Mouse (Mus musculus): Measurements from ENCODE around the gene Mbtps2. TPM values are rescaled to one million over a fixed set of nuclear protein-coding genes. Genes with fewer than 3 reads are reported as not detected.

Gene Mbtps2
- polyA plus RNA-seq (2015; fragmentation: Nextera tagmentation; extraction: Ambion mirVana): 8.5 and 9.2 TPM in 2 replicates

DNA sequence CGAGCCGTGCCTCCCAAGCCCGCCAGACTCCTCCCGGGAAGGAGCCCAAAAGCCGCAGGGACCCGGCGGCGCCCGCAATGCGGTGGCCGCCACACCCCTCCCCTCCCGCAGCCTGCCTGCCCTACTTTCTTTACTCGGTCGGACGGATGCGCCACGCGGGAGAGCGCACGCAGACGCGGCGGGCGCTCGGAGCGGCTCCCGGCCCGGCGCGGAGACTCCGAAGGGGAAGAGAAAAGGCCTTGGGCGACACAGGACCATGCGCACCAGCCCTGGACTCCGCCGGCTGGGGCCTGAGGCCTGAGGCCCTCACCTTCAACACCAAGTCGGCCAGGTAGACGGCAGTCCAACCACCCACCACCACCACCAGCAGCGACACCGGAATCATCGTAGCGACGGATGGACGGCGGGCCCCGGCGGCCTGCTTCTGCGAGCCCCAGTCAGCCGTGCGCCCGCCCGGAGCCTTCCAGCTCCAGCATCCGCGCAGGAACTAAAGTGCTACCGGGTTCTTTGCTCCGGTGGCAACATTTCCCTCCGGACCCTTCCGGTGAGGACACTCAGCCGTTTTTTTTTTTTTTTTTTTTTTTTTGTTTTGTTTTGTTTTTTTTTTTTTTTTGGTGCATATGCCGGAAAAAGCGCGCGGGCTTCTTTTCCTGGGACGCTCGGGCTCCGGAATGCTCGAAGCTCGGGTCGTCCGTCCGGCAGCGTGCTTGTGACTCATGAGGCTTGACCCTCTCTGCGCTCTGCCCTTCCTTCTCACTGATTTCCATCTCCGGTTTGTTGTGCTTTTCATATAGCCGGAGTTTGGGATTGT is at the start of gene Mbtps2:
Gene Mbtps2, minus strand, starts transcription at position 530 of the 811 bp plus-strand sequence.
- no peaks in the 10 kb centered on the region for H3K9me3 ChIP-seq (ENCODE audit: control insufficient read depth)
- peak within 1 kb of the TSS; percentile 71 for H3K9ac ChIP-seq (ENCODE audit: low read depth, low read length)
- ATAC-seq: peak; percentile 92
- H3K27me3 ChIP-seq (replicated peaks; ENCODE audit: control insufficient read depth, insufficient read depth, low read length): no peaks in the 10 kb centered on the region
- peak within 1 kb of the TSS; percentile 54 for H3K4me2 ChIP-seq (replicated peaks; ENCODE audit: low read depth)
- peak within 1 kb of the TSS; percentile 89 for H3K27ac ChIP-seq (ENCODE audit: low read depth, low read length)
- no peaks in the 10 kb centered on the region for H3K36me3 ChIP-seq (ENCODE audit: control insufficient read depth, insufficient read depth)
- no peaks in the 10 kb centered on the region for H3K4me1 ChIP-seq (replicated peaks; ENCODE audit: control insufficient read depth, insufficient read depth, low read length)
- peak within 1 kb of the TSS; percentile 63 for H3K4me3 ChIP-seq (ENCODE audit: low read depth, low read length)
- no peak for TF ChIP-seq CTCF (IDR thresholded peaks at IDR 0.05; ENCODE audit: low read depth)
- WGBS: 21% methylated on average over 51 of the region's 74 CpGs

DNA sequence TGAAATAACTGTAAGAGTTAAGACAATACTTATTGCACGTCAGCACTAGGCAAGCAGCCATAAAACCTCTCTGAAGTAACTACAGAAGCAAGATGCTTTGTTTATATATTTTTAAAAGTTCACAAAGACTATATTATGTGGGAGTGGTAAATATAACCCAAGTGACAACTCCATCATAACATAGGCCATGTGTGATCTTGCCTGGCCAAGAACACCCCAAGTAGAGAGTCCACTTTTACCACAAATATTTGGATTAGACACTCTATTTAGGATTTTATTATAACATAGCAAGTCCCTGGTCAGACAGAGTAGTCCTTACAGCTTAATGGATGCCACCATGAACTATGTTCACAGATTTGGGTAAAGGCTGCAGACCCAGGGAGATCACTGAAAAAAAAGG is 47.9 kb upstream of the Mbtps2 start:
- H3K4me3 ChIP-seq (ENCODE audit: low read depth, low read length): no peak overlapping the region
- H3K4me2 ChIP-seq (replicated peaks; ENCODE audit: low read depth): no peak overlapping the region
- no peaks in the 10 kb centered on the region for H3K4me1 ChIP-seq (replicated peaks; ENCODE audit: control insufficient read depth, insufficient read depth, low read length)
- no peaks in the 10 kb centered on the region for H3K36me3 ChIP-seq (ENCODE audit: control insufficient read depth, insufficient read depth)
- no peak overlapping the region for H3K27ac ChIP-seq (ENCODE audit: low read depth, low read length)
- H3K27me3 ChIP-seq (replicated peaks; ENCODE audit: control insufficient read depth, insufficient read depth, low read length): no peaks in the 10 kb centered on the region
- H3K9me3 ChIP-seq (ENCODE audit: control insufficient read depth): no peaks in the 10 kb centered on the region
- no peak for ATAC-seq
- no peak overlapping the region for H3K9ac ChIP-seq (ENCODE audit: low read depth, low read length)
- TF ChIP-seq CTCF (IDR thresholded peaks at IDR 0.05; ENCODE audit: low read depth): no peak
- WGBS: 58% methylated on average over 1 of the region's 1 CpGs

DNA sequence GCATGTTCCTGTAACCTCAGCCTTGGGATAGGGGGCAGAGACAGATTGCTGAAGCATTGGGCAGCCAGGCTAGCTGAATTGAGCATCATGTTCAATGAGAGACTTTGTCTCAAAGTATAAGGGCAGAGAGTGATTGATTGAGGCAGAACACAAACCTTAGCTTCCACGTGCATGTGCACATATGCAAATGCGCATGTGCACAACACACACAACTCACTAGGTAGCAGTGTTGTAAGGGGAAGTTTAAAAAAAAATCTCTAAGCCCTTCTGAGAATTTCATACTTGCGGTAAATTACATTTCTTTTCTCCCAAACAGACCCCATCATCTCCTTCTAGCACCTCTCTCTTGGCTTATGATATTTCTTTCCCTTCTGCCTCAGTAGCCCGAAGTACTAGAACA is 46.2 kb upstream of the Mbtps2 start:
- H3K36me3 ChIP-seq (ENCODE audit: control insufficient read depth, insufficient read depth): no peaks in the 10 kb centered on the region
- TF ChIP-seq CTCF (IDR thresholded peaks at IDR 0.05; ENCODE audit: low read depth): no peak
- WGBS: 88% methylated on average over 4 of the region's 4 CpGs
- H3K4me1 ChIP-seq (replicated peaks; ENCODE audit: control insufficient read depth, insufficient read depth, low read length): no peaks in the 10 kb centered on the region
- H3K4me3 ChIP-seq (ENCODE audit: low read depth, low read length): no peak overlapping the region
- H3K9ac ChIP-seq (ENCODE audit: low read depth, low read length): no peak overlapping the region
- H3K4me2 ChIP-seq (replicated peaks; ENCODE audit: low read depth): no peak overlapping the region
- ATAC-seq: no peak
- H3K27me3 ChIP-seq (replicated peaks; ENCODE audit: control insufficient read depth, insufficient read depth, low read length): no peaks in the 10 kb centered on the region
- H3K27ac ChIP-seq (ENCODE audit: low read depth, low read length): no peak overlapping the region
- no peaks in the 10 kb centered on the region for H3K9me3 ChIP-seq (ENCODE audit: control insufficient read depth)

DNA sequence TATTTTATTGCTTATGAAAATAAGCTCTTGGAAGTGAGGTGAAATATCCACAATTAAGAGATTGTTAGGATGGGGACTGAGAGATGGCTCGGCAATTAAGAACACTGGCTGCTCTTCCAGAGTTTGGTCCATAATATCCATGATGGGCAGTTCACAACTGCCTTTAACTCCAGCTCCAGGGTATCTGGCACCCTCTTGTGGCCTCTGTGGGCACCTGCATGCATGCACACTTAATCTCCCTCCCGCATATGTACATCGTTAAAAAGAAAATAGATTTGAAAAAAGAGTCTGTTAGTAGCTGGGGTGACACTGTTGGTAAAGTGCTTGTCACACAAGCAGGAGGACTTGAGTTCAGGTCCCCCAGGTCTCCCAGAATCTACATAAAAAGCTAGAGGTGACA is 45.8 kb upstream of the Mbtps2 start:
- ATAC-seq: no peak
- Histone ChIP-seq H3K36me3 (ENCODE audit: control insufficient read depth, insufficient read depth) (no peaks in the 10 kb centered on the region), H3K4me3 (ENCODE audit: low read depth, low read length) (no peak overlapping the region), H3K27me3 (replicated peaks; ENCODE audit: control insufficient read depth, insufficient read depth, low read length) (no peaks in the 10 kb centered on the region), H3K27ac (ENCODE audit: low read depth, low read length) (no peak overlapping the region), H3K9me3 (ENCODE audit: control insufficient read depth) (no peaks in the 10 kb centered on the region), H3K4me2 (replicated peaks; ENCODE audit: low read depth) (no peak overlapping the region), H3K9ac (ENCODE audit: low read depth, low read length) (no peak overlapping the region), H3K4me1 (replicated peaks; ENCODE audit: control insufficient read depth, insufficient read depth, low read length) (no peaks in the 10 kb centered on the region)
- TF ChIP-seq CTCF (IDR thresholded peaks at IDR 0.05; ENCODE audit: low read depth): peak; percentile 89
- WGBS: 21% methylated on average over 3 of the region's 3 CpGs

DNA sequence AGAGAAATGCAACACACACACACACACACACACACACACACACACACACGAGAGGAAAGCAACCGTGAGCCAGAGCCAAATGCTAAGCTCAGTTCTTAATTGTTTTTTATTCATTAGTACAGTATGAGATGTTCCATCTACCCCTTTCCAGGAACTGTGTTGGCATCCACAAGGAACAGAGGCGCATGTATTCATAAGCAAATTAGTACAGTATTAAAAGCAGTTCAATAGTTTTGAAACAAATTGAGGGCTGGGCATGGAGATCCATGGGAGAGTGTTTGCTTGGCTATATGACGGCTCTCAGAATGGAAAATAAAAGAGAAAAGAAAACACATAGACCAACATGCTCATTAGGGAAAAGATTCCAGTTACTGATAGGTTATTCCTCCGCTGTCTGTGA is 44.3 kb upstream of the Mbtps2 start:
- Histone ChIP-seq H3K4me3 (ENCODE audit: low read depth, low read length) (no peak overlapping the region), H3K36me3 (ENCODE audit: control insufficient read depth, insufficient read depth) (no peaks in the 10 kb centered on the region), H3K27me3 (replicated peaks; ENCODE audit: control insufficient read depth, insufficient read depth, low read length) (no peaks in the 10 kb centered on the region), H3K9me3 (ENCODE audit: control insufficient read depth) (no peaks in the 10 kb centered on the region), H3K9ac (ENCODE audit: low read depth, low read length) (no peak overlapping the region), H3K27ac (ENCODE audit: low read depth, low read length) (no peak overlapping the region), H3K4me2 (replicated peaks; ENCODE audit: low read depth) (no peak overlapping the region), H3K4me1 (replicated peaks; ENCODE audit: control insufficient read depth, insufficient read depth, low read length) (no peaks in the 10 kb centered on the region)
- no peak for ATAC-seq
- TF ChIP-seq CTCF (IDR thresholded peaks at IDR 0.05; ENCODE audit: low read depth): no peak
- WGBS: 84% methylated on average over 5 of the region's 5 CpGs

DNA sequence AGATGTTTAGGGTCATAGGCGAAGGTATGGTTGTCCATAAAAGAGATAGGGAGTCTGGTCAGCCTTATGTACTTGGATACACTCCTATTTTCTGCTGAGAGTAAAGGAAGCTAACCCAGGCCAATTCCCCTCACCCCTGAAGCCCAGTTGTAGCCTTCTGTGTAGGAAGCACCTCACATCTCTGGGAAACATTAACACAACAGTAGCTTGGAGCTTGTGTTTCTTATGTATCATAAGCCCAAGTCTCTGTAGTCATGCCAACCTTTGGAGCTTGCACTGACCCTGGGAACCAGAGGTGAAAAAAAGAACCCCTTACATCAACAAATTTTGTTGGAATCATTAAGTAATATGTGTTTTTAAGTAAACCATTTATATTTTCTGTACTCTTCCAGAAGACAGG is 38.7 kb upstream of the Mbtps2 start:
- Histone ChIP-seq H3K9ac (ENCODE audit: low read depth, low read length) (no peak overlapping the region), H3K4me2 (replicated peaks; ENCODE audit: low read depth) (no peak overlapping the region), H3K27ac (ENCODE audit: low read depth, low read length) (no peak overlapping the region), H3K4me3 (ENCODE audit: low read depth, low read length) (no peak overlapping the region), H3K9me3 (ENCODE audit: control insufficient read depth) (no peaks in the 10 kb centered on the region), H3K27me3 (replicated peaks; ENCODE audit: control insufficient read depth, insufficient read depth, low read length) (no peaks in the 10 kb centered on the region), H3K36me3 (ENCODE audit: control insufficient read depth, insufficient read depth) (no peaks in the 10 kb centered on the region), H3K4me1 (replicated peaks; ENCODE audit: control insufficient read depth, insufficient read depth, low read length) (no peaks in the 10 kb centered on the region)
- no peak for ATAC-seq
- WGBS: 63% methylated on average over 1 of the region's 1 CpGs
- no peak for TF ChIP-seq CTCF (IDR thresholded peaks at IDR 0.05; ENCODE audit: low read depth)

Data from intestine, postnatal 0 days (tissue).